9 mouse cellular contexts compared by ENCODE assay signal in genomic region chr5:127720591-127721379, GRCm38 (mm10).
DNase-seq lines count a peak whose midpoint lies in the region; ATAC-seq lines count a peak whose summit lies in the region.
"Had no signal": no experiment of that assay in that cellular context is flagged by ENCODE, and none has a peak within 500 bp of the region (broad histone marks: within the 10 kb centered on the region; RNA-seq: fewer than 3 reads in every experiment).

No protein-coding gene starts in this region.

- peak; percentile 81 for ATAC-seq in kidney, embryonic 15.5 days (replicated peaks; ENCODE audit: low FRiP score)

- peak overlapping the region; percentile 18; the same call in 1 of the 2 replicates for H3K4me3 ChIP-seq in heart, embryonic 10.5 days
- H3K4me3 ChIP-seq in kidney, embryonic 15.5 days (replicated peaks) = peak overlapping the region; percentile 22
- H3K4me3 ChIP-seq: myocyte had no signal

- no peaks in the 10 kb centered on the region for H3K27me3 ChIP-seq in heart, embryonic 10.5 days (ENCODE audit: insufficient read depth, poor library complexity, severe bottlenecking)
- H3K27me3 ChIP-seq in kidney, embryonic 15.5 days = no peaks in the 10 kb centered on the region

- no peaks in the 10 kb centered on the region for H3K36me3 ChIP-seq in heart, embryonic 10.5 days
- H3K36me3 ChIP-seq in kidney, embryonic 15.5 days = no peaks in the 10 kb centered on the region

- no peaks in the 10 kb centered on the region for H3K4me1 ChIP-seq in heart, embryonic 10.5 days
- 0 out of 2 replicates have a peak, but pooled peaks cover 5% of the 10 kb centered on the region for H3K4me1 ChIP-seq in kidney, embryonic 15.5 days

- H3K9ac ChIP-seq in kidney, embryonic 15.5 days = no peak overlapping the region

- H3K4me2 ChIP-seq in kidney, embryonic 15.5 days = peak overlapping the region; percentile 48

- no peak overlapping the region for H3K27ac ChIP-seq in heart, embryonic 10.5 days
- H3K27ac ChIP-seq in kidney, embryonic 15.5 days = no peak overlapping the region

- H3K9me3 ChIP-seq in heart, embryonic 10.5 days = no peaks in the 10 kb centered on the region
- H3K9me3 ChIP-seq in kidney, embryonic 15.5 days (replicated peaks) = no peaks in the 10 kb centered on the region

- peak; percentile 46 to 52 for DNase-seq in cerebellum, postnatal 10 days
- no peak for DNase-seq in cerebellum, adult 11-12 months
- DNase-seq in embryo, embryonic 9.5 days (ENCODE audit: extremely low spot score) = peak; percentile 46
- DNase-seq in heart, embryonic 10.5 days (ENCODE audit: low spot score) = peak; percentile 76
- DNase-seq in lung, postnatal 10 days = peak; percentile 79
- DNase-seq in urinary bladder, postnatal 36 days (ENCODE audit: low spot score in 2 of 2) = peak; percentile 8 to 44
- DNase-seq in layer of hippocampus, adult 9-10 months (ENCODE audit: low spot score) = no peak

- 30% methylated on average over 15 of the region's 15 CpGs for WGBS in heart, embryonic 10.5 days
- 32% methylated on average over 15 of the region's 15 CpGs for WGBS in kidney, embryonic 15.5 days

Comparison
In these comparisons a context has a peak if more than half of its experiments do, and no peak if none do; other contexts are left out.
1. DNase-seq: peak in cerebellum, postnatal 10 days (2 of 2), embryo, embryonic 9.5 days (single experiment), heart, embryonic 10.5 days (single experiment), lung, postnatal 10 days (single experiment) and urinary bladder, postnatal 36 days (2 of 2); none in cerebellum, adult 11-12 months (single experiment) and layer of hippocampus, adult 9-10 months (single experiment).